Mouse (Mus musculus): ENCODE results near the gene Acad11.

Acad11 gene

DNA sequence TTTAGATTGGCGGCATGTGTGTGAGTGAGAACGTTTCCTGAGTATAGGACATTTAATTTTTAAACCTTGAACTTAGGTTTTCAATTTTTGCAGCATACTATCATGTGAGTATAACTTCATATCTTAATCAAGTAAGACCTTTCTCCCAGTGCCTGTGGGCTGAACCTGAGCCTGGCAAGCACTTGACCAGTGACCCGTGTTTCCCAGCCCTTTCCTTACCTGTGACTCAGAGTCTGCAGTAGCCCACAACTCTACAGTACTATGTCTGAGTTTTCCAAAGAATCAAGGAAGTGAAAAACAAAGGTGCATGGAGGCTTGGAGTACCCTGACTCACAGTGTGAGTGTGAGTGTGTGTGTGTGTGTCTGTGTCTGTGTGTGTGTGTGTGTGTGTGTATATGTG lies 16.9 kb downstream of the Acad11 start:
- CTCF ChIA-PET, result no interaction called here

DNA sequence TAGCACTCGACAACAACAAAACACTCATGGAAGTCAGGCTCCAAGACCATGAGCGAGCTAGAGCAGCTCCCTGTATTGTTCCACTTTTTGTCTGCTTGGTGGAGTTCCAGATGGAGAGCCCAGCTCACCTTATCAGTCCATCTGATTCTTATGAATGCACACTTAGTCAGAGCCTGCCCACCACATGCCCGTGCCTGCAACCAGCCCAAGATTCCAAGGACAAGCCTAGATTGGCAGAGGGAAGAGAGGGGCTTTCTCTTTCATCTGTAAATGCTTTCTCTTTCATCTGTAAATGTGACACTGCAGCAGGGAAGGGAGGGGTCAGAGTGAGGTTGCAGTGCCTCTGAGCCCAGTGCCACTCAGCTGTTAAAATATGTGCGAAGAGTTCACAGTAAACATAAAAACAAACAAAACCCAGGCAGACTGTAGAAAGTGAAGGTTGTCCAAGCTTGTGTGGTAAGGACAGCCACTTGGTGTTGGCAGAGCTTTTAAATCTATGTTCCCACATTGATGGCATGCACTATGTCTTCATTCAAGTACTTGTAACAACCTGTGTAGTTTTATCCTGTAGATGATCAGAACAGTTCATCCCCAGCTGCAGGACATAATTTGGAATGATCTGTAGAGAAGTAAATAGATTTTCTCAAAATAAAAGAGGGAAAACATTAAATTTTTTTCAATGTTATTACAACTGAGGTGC lies 22.7 kb downstream of the Acad11 start:
- CTCF ChIA-PET, result no interaction called here

DNA sequence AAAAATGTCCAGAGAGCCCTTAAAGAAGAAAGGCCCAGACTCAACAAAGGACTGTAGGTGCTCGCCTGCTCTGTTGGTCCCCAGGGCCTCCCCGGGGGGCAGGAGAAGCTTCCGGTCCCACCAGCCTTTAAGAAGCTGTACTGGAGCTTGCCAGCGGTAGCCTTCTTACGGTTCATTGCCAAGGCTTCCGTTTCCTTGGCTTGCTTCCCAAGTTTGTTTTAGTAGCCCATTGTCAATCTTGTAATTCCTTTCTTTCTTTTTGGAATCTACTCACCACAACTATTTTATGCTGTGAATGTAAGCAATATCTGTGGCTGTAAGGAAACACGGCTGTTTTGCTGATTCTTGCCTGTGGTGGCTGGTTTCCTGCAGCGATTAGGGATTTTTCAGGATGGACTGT lies 25.4 kb downstream of the Acad11 start:
- CTCF ChIA-PET, result no interaction called here

DNA sequence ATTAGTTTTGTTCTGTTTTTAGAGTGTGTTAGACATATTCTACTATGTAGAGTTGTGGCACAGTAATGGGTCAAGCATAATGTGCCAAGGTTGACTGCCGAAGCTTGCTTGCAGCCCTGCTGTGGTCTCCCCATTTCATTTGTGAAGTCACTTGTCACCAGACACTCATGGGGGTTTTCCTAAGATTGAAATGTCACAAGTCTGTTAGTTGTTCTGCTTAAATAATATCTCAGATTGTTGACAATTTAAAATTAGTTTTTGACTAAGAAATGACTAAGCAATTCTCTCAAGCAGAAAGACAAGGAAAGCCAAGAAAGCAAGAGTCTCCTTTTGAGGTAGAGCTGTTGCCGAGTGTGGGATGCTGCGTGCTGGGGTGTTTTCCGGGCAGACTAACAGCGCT lies 29.8 kb downstream of the Acad11 start:
- CTCF ChIA-PET, result no interaction called here

DNA sequence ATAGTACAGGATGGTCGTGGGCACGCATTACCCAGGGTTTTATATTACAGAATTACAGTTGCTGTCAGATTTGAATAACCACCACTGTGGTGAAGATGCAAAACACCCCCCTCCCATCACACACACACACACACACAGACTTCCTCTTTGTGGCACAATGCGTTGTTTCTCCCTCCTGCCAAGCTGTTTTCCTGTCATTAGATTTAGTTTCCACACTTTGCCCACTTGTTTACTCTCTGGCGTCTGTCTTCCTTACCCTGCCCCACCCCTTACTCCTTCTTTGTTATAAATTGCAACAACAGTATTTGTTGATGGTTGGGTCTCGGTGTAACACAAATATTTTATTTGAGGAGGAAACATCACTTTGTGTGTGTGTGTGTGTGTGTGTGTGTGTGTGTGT lies 35.1 kb downstream of the Acad11 start:
- CTCF ChIA-PET, result no interaction called here

DNA sequence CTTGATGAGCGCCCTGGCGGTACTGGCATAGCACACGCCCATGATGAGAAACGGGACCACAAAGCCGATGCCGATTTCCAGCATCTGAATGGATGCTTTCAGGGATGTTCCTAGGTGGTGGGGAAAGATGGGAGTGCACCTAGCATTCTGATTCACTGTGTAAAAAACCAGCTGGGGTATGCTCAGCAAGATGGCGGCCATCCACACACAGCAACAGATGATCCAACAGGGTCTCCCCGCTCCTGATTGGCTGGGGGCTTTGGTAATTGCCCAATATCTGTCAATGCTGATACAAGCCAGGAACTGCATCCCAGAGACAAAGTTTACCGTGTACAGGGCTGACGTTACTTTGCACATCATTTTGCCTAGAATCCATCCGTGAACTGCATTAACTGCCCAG lies 35.9 kb downstream of the Acad11 start:
- CTCF ChIA-PET, result no interaction called here

DNA sequence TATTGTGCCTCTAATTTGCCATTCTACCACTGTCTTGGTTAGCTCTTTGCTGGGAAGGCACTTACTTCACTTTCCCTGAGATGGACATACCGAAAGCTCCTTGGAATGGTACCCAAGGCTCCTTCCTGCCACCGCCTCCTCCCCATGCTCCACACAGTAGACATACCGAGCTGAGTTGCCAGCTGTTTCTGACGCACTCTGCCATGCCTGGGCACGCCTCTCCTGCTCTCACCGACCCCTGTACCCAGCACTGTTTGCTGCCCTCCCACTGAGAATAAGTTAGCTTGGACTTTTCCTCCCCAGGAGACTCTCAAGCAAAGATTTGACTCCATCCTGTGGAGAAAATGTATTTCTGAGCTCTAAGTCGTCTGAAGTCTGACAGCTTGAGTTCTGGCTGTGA lies 37.6 kb downstream of the Acad11 start:
- CTCF ChIA-PET, result no interaction called here

DNA sequence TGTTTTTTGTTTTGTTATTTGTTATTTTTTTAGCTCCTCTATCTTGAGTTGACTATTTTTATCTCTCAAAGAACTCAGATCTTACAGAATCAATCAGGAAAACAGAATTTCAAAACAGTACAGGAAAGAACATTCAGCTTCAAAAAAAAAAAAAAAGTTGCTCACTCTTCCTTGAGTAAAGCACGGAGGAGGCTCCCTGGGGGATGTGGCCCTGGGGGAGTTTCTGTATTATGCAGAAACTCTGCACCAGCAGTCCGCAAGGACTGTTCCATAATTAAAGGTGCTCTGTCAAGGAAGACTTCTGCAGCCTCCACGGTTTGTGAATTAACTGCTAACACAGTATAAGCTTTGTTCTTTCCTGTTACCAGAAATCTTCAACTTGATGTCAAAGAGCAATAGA lies 38.3 kb downstream of the Acad11 start:
- CTCF ChIA-PET, result no interaction called here

DNA sequence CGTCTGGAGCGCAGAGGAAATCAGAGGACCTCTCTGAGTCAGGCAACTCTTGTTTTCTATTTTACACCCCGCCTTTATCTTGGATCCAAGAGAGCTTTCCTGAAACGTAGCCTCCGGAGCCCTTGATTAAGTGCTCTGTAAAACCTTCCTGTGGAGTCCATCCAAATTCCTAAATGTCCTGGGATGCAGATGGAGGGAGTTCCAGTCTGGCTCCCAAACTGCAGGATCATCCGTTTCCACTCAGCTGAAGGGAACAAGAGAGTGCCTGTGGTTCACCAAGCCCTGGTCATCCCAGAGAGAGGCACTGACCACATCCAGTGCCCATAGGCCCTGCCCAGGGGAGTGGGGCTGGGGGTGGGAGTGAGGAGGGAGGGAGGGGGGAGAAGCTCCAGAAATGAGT lies 39.1 kb downstream of the Acad11 start:
- CTCF ChIA-PET, result no interaction called here

DNA sequence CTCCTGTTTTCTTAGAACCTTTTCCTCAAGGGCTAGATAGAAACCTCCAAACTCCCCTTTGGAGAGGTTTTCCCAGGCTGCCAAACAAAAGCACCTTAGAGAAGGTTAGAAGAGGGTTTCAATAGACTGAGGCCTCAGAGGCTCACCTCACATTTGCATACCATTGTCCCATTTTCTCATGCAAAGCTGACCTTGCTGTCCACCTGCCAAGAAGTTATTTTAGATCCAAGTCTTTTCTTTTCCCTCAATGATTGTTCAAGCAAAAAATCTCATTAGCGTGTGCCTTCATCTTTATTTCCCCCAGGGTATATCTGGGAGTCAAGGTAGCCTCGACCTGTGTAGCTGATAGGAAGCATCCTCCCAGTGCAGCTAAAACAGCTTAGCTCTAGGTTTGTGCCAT lies 39.7 kb downstream of the Acad11 start:
- CTCF ChIA-PET, result no interaction called here

DNA sequence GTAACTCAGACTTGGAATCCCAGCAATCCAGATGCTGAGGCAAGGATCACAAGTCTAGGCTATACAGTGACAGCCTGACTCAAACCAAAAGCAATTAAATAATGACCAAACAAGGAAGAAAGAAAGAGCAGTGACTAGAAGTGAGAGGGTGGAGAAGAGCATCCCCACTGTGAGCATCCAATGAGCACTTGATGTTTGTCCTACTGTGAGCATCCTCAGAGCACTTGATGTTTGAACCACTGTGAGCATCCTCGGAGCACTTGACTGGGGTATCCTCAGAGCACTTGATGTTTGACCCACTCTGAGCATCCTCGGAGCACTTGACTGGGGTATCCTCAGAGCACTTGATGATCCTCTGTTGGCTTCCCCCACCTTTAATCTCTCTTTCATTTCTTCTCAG lies 41.8 kb downstream of the Acad11 start:
- CTCF ChIA-PET, result no interaction called here

DNA sequence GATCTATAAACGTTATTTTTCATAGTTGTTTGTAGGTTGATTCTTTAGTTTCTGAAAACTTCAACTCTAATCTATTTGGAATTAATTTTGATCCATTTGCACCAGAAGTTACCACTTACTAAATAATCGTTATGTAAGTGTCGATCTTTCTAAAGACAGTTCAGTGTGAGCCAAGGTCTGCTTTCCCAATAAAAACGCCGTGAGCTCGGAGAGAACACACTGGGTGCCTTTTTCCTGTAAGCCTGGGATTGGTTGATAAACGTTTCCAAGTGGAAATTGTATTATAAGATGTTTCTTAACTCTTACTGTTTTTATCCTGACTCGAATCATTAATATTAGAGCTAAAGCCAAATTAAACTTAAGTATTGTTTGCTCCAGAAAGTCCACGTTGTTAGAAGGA lies 43.8 kb downstream of the Acad11 start:
- CTCF ChIA-PET, result no interaction called here

DNA sequence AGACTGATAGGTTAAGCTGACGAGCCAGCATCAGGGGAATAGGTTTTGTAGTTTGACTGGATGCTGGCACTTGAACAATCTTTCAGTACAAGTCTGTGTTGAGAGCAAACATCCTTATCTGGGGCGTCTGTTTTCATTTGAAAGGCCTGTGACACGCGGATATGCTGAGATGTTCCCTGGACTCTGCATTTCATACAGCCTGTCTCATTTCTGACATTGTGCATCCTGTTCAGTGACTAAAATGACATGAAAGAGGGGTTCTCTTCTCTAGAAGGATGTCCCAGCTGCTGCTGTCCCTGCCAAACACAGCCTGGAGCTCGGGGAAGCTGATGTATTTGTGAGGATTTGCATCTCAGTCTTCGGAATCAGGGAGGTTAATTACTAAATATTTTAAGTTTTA lies 44.3 kb downstream of the Acad11 start:
- CTCF ChIA-PET, result no interaction called here

DNA sequence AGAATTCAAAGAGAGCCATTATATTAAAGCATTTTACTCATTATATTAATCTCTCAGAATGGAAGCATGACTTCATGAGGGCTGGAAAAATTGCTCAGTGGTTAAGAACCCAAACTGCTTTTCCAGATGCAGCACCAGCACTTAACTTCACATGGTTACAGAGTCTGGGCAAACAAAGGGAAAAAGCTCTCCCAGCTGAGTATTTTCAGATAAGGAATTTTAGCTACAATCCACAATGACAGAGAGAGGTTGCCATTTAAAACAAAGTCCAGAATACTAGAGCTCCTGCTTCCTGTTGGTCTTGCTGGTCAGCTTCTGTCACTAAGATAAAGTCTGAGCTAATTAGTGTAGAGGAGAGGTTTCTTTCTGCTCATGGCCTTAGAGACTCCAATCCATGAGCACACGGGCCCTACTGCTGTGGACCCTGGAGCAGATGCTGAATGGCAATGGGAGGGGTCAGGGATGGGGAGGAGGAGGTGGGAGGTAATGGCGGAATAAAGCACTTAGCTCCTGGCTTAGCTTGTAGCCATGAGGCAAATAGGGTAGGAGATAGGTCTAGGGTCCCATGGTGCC lies 45.5 kb downstream of the Acad11 start:
- CTCF ChIA-PET, result no interaction called here

DNA sequence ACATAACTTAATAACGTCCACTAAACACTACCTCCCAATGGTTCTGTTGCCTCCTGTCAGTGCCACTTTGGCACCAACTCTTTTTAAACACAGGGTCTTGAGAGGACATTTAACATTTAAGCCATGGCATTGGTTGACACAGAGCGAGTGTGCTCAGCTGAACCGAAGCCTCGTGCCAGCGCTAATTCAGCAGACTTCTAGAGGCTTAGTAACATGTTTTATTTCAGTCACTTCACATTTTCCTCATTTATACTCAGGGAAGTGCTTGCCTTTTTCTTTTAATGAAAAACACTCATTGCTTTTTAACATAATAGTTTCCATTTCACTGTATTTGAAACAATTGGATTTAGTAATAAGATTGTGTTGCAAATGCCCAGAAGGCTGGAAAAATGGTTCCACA lies 46.0 kb downstream of the Acad11 start:
- CTCF ChIA-PET, result no interaction called here

DNA sequence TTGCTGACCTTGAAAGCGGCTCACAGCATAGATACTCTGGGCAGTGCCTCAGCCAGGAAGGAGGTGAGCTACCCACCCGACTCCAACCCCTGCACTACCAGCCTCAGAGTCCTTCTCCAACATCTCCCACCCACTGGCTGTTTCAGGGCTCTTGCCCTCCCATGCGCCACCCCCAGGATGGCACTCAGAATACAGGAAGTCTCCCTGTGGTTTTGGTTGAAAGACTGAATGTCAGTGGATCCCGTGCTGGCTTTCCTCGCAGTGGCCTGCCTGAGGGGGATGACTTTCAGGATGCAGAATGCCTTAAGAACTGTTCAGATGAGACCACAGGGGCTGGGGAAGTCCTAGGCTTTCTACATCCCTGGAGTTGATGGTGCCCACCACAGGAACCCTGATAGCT lies 59.9 kb downstream of the Acad11 start:
- CTCF ChIA-PET, result no interaction called here

DNA sequence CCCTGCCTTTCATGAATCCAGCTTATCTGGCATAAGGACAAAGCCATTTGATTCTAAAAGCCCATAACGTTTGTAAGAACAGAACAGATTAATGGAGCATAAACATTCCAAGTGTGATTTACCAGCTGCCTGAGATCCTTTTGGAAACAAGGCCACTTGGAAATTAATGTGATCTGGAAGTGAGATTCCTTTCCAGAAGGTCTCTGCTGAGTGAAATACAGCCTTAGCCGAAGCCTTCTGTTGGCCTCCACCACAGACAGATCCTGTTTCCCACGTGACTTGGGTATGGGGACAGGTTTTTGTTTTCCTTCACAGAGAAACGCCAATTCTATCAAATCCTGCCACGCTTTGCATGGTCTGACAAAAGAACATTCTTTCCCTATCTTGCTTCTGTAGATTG lies 60.4 kb downstream of the Acad11 start:
- CTCF ChIA-PET, result no interaction called here

DNA sequence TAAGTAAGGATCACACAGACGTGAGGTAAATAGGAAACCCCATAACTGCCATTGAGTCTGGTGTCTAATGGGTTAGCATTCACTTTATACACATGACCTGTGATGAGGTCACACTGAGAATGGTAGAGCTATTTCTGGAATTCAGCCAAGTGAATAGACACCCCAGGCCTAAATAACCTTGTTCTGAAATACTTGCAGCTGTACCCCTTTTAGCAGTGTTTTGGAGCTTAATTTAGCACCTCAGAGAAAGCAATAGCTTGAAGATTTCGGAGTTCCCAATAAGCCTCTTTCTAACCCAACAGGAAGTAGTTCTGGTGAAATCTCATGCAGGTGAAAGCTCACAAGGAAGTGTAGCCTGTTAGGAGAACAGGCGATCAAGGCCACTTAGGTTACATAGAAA lies 63.7 kb downstream of the Acad11 start, which contains the start of gene Ackr4:
Gene Ackr4, minus strand, starts transcription at position 101 of the 400 bp plus-strand sequence.
- CTCF ChIA-PET, result no interaction called here

DNA sequence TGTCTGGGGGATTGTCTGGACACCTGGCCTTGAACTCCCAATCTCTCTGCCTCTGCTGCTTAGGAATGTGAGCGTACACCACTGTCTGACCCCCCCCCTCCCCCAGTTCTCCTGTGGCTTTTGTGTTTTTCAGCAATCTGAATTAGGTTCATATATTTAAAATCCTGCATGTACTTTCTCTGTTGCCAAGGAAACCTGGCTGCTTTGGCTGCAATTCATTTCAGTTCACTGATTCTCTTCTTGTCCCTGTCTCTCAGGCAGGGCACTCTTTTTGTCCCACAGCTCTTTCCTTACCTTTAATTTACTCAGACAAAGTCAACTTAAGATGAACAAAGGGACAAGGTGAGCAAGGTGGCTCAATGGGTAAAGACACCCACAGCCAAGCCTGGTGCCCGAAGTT lies 64.9 kb downstream of the Acad11 start:
- CTCF ChIA-PET, result no interaction called here

DNA sequence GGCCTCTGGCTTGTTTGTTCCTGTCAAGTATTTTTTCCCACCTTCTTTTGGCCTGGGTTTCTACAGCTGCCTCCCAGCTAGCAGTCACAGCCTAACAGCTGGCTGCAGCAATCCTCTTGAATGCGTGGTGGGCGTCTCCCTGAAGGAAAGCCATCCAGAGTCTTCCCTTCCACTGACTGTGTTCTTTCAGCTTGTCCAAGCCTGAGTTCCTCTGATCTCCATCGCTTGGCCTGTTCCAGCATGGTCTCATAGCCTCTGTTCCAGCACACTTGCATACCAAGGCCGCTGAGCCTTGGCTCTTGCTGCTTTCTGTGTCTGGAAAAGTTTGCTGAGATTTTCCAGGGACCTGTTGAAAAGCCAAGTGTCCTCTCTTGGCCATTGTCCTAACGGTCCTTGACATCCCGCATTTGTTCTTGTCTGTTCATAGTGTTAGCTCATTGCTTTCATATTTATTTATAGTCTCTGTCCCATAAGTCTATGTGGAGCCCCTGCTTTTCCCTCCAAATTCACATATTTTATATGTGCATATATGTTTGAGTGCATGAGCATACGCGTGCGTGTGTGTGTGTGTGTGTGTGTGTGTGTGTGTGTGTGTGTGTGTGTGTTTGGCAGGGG lies 67.1 kb downstream of the Acad11 start:
- CTCF ChIA-PET, result no interaction called here

DNA sequence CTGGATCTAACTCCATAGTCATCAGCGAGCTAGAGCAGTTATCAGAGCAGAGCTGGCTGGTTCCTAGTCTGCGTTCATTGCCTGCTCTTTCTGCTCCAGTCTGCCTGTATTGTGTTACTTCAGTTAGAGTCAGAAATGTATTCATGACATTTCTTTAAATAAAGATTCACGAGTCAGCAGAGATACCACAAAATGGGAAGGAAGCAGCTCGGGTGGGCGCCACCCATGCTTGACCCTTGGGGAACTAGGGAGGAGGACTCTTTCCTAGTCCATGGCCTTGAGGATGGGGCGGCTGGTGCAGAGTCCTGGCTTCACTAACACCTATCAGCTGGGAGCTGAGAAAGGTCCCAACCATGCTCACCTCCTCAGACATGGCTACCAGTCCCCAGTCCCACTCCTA lies 77.2 kb downstream of the Acad11 start:
- CTCF ChIA-PET, result no interaction called here

DNA sequence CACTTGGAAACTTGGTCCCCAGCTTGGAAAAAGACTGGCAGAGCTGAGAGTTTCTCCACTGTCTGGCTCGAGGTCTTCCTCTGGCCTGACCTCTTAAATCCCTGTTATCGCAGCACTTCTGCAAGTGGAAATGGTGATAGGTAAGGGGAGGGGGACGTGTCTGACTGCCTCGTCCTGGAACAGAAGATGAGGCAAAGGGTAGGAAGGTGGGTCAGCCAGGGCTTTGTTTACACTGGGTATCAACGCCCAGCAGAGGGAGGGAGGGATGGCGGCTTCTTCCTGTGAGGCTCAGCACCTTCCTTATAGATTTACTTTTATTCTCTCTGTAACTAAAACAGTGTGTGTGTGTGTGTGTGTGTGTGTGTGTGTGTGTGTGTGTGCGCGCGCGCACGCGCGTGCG lies 79.6 kb downstream of the Acad11 start:
- CTCF ChIA-PET, result no interaction called here

DNA sequence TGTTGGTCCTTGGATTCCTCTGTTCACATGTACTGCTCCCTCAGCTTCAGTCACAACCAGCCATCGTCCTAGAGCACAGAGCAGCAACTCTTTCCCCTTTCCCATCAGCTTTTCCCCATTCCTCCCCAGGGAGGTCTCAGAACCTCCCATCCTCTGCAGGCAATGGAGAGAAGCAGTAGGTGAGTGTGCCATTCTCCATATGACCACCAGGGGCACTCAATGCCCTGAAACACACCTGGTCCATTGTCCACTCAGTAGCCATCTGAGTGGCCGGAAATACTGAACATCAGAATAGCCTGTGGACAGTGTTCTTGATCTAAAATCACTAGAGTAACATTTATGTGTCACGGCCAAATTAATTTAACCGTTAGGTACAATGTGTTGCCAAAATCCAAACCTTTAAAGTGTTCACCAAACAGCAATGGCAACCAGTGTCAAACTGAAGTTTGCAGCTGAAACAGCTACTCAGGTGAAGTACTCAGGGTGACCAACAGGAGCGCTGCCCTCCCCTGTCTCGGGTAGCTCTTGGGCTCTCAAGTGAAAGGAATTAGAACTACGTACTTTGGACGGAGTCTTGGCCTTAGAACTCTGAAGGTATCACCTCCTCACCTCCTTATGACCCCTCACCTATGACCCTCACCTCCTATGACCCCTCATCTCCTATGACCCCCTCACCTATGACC lies 81.3 kb downstream of the Acad11 start:
- CTCF ChIA-PET, result no interaction called here
